Mouse (Mus musculus) urinary bladder, postnatal 36 days (tissue): ENCODE measurements around the gene Dda1.

ENCODE experiments used
- DNase-seq, 2 experiments: peaks; one replicate each; pipeline ENCODE4 v3.0.0; 2022; ENCODE audit warnings: low spot score in 2 of 2, mixed read lengths in 1 of 2

Dda1 gene

GRCm38 (mm10) chr8:71495811-71496210 is 26.8 kb downstream of the Dda1 start:
- DNase-seq = no peak

- peak; percentile 48 to 87 for DNase-seq
These were observed 27.5 kb downstream of the Dda1 start for GRCm38 (mm10) chr8:71496481-71496880.

- DNase-seq = no peak
These were observed 28.2 kb downstream of the Dda1 start for GRCm38 (mm10) chr8:71497077-71497645.

- DNase-seq = no peak
These were observed 29.0 kb downstream of the Dda1 start for GRCm38 (mm10) chr8:71497881-71498501.

- DNase-seq = no peak
These were observed 30.1 kb downstream of the Dda1 start for GRCm38 (mm10) chr8:71498816-71499690.

GRCm38 (mm10) chr8:71504349-71504748 is 35.4 kb downstream of the Dda1 start:
- DNase-seq = no peak

- no peak for DNase-seq
These were observed 36.3 kb downstream of the Dda1 start for GRCm38 (mm10) chr8:71505326-71505725.

GRCm38 (mm10) chr8:71505979-71506378 is 37.0 kb downstream of the Dda1 start:
- DNase-seq = no peak

- peak in 1 of 2 experiments; percentile 68 for DNase-seq
These were observed 38.6 kb downstream of the Dda1 start for GRCm38 (mm10) chr8:71507589-71508104.

- DNase-seq = no peak
These were observed 40.3 kb downstream of the Dda1 start for GRCm38 (mm10) chr8:71509316-71509715.

GRCm38 (mm10) chr8:71511644-71512043 is 42.6 kb downstream of the Dda1 start, which contains the start of gene Plvap:
Plvap (minus strand) TSS chr8:71511752.
- no peak for DNase-seq

GRCm38 (mm10) chr8:71513018-71513754 is 44.2 kb downstream of the Dda1 start:
- DNase-seq = no peak

GRCm38 (mm10) chr8:71515043-71515442 is 46.0 kb downstream of the Dda1 start:
- DNase-seq = no peak

- no peak for DNase-seq
These were observed 47.8 kb downstream of the Dda1 start for GRCm38 (mm10) chr8:71516786-71517185.

GRCm38 (mm10) chr8:71519037-71519825 is 50.2 kb downstream of the Dda1 start:
- peak in 1 of 2 experiments; percentile 52 for DNase-seq

- peak; percentile 92 to 94 for DNase-seq
These were observed 52.6 kb downstream of the Dda1 start for GRCm38 (mm10) chr8:71521634-71522033.

- no peak for DNase-seq
These were observed 56.4 kb downstream of the Dda1 start, which contains the start of gene Ccdc194 for GRCm38 (mm10) chr8:71525226-71526050. Ccdc194 (minus strand) TSS chr8:71525711.
